8 mouse cellular contexts compared by ENCODE assay signal in genomic region chr10:17795767-17796631, GRCm38 (mm10). TPM values are rescaled to one million over a fixed set of nuclear protein-coding genes. Genes with fewer than 3 reads are reported as not detected.
DNase-seq lines count a peak whose midpoint lies in the region; ATAC-seq lines count a peak whose summit lies in the region.

TSS of gene Txlnb (plus strand) at chr10:17796226.

- peak; percentile 87 for DNase-seq in CD4-positive, CD25-positive, alpha-beta regulatory T cell, adult 2 months (ENCODE audit: low read depth, low spot score)
- peak; percentile 40 to 64 for DNase-seq in adrenal gland, postnatal 36 days
- DNase-seq in heart, postnatal 4 days = peak; percentile 75
- DNase-seq in layer of hippocampus, postnatal 10 days (ENCODE audit: low spot score in 2 of 2) = peak; percentile 8 to 27
- peak; percentile 66 for DNase-seq in lung, postnatal 10 days
- DNase-seq in ovary, postnatal 36 days (ENCODE audit: low spot score) = peak; percentile 31
- DNase-seq in thymus, postnatal 36 days = peak; percentile 77 to 81

- ATAC-seq in frontal cortex, adult (ENCODE audit: low TSS enrichment) = peak; percentile 96

RNA-seq across cellular contexts. Expression of gene Txlnb, which starts in this region (rescaled TPM):
- total RNA-seq in adrenal gland, postnatal 36 days (2021) = under 1 TPM; 0.60 to 0.82 TPM
- total RNA-seq in heart, postnatal 4 days (2021) = 10 to 100 TPM; 86.9 to 89.7 TPM
- under 1 TPM; 0.21 to 0.31 TPM for total RNA-seq in layer of hippocampus, postnatal 10 days (2021)

Comparison
In these comparisons a context has a peak if more than half of its experiments do, and no peak if none do; other contexts are left out.
1. Peak in every context shown above with its lines: DNase-seq and ATAC-seq.
2. RNA of gene Txlnb (total RNA-seq): 86.9 to 89.7 TPM in heart, postnatal 4 days; 0.60 to 0.82 TPM in adrenal gland, postnatal 36 days and 0.21 to 0.31 TPM in layer of hippocampus, postnatal 10 days; every median in the first group is over 10 times any median in the second.
3. Peak in DNase-seq in adrenal gland, postnatal 36 days; RNA of the gene not detected or under 1 TPM.
4. Peak in DNase-seq in layer of hippocampus, postnatal 10 days; RNA of the gene not detected or under 1 TPM.
5. DNase-seq: peak in every context shown above with its lines; median percentile 87 in CD4-positive, CD25-positive, alpha-beta regulatory T cell, adult 2 months; 79 in thymus, postnatal 36 days; 75 in heart, postnatal 4 days; 66 in lung, postnatal 10 days; 52 in adrenal gland, postnatal 36 days; 31 in ovary, postnatal 36 days; 18 in layer of hippocampus, postnatal 10 days.